Mouse (Mus musculus): Measurements from ENCODE around the gene Foxc1.

DNA sequence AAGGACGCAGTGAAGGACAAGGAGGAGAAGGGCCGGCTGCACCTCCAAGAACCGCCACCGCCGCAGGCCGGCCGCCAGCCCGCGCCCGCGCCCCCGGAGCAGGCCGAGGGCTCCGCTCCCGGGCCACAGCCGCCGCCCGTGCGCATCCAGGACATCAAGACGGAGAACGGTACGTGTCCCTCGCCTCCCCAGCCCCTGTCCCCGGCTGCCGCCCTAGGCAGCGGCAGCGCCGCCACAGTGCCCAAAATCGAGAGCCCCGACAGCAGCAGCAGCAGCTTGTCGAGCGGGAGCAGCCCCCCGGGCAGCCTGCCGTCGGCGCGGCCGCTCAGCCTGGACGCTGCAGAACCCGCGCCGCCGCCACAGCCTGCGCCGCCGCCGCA, 1.3 kb downstream of the Foxc1 start:
- TF ChIP-seq CTCF (IDR thresholded peaks at IDR 0.05; ENCODE audit: low read depth, low read length) = no peak
- TF ChIP-seq POLR2A (IDR thresholded peaks at IDR 0.05; ENCODE audit: extremely low read depth, insufficient read depth, low read length) = no peak

Data from liver, adult 2 months (tissue).